Comparison of ENCODE assay signal across 12 mouse cellular contexts in genomic region chr9:79847099-79847498, GRCm38 (mm10).
"Had no signal": no experiment of that assay in that cellular context is flagged by ENCODE, and none has a peak within 500 bp of the region (broad histone marks: within the 10 kb centered on the region; RNA-seq: fewer than 3 reads in every experiment).

No protein-coding gene starts in this region.

- H3K9ac ChIP-seq: liver, embryonic 14.5 days; lung, embryonic 14.5 days; midbrain, embryonic 12.5 days; neural tube, embryonic 12.5 days had no signal

- H3K36me3 ChIP-seq: midbrain, embryonic 12.5 days; neural tube, embryonic 12.5 days had no signal

- H3K27me3 ChIP-seq: midbrain, embryonic 12.5 days; neural tube, embryonic 12.5 days had no signal

- H3K4me2 ChIP-seq: lung, embryonic 14.5 days; midbrain, embryonic 12.5 days; neural tube, embryonic 12.5 days had no signal

- DNase-seq: lung, adult 18-20 months; lung, embryonic 14.5 days; lung, postnatal 10 days; lung, postnatal 4 days; midbrain, embryonic 14.5 days; right cerebral cortex, postnatal 14 days; thymus, adult 18-20 months; thymus, postnatal 14 days; thymus, postnatal 36 days had no signal

- H3K4me1 ChIP-seq: midbrain, embryonic 12.5 days; neural tube, embryonic 12.5 days had no signal

- H3K9me3 ChIP-seq: neural tube, embryonic 12.5 days had no signal

- H3K4me3 ChIP-seq: midbrain, embryonic 12.5 days; neural tube, embryonic 12.5 days had no signal

- H3K27ac ChIP-seq: liver, embryonic 14.5 days; midbrain, embryonic 12.5 days; neural tube, embryonic 12.5 days had no signal
